Mouse (Mus musculus): Measurements from ENCODE around the gene Thap8. TPM values are rescaled to one million over a fixed set of nuclear protein-coding genes. Genes with fewer than 3 reads are reported as not detected.

Thap8 gene
- polyA plus RNA-seq, 1 experiment from 2014 or later = 0.66 TPM

- H3K36me3 ChIP-seq = peaks cover 55% of the 10 kb centered on the region
- 71% methylated on average over 15 of the region's 15 CpGs for WGBS
- no peaks in the 10 kb centered on the region for H3K9me3 ChIP-seq
- H3K4me1 ChIP-seq (replicated peaks) = peaks cover 25% of the 10 kb centered on the region
- H3K4me2 ChIP-seq = peak overlapping the region; percentile 89
- H3K27ac ChIP-seq = no peak overlapping the region; the same call in 1 of the 2 replicates
- peak overlapping the region; percentile 70 for H3K4me3 ChIP-seq
- peak overlapping the region; percentile 82 for H3K9ac ChIP-seq
- peaks cover 3% of the 10 kb centered on the region; the same call in 1 of the 2 replicates for H3K27me3 ChIP-seq
- no peak for ATAC-seq (ENCODE audit: low FRiP score)
These were observed 29.7 kb downstream of the Thap8 start for GRCm38 (mm10) chr7:30309395-30310129.

- no peak for ATAC-seq (ENCODE audit: low FRiP score)
- H3K4me1 ChIP-seq (replicated peaks) = peaks cover 28% of the 10 kb centered on the region
These were observed 30.2 kb downstream of the Thap8 start for GRCm38 (mm10) chr7:30310136-30310535.

GRCm38 (mm10) chr7:30313666-30314320 is 33.9 kb downstream of the Thap8 start:
- H3K4me1 ChIP-seq (replicated peaks) = peaks cover 20% of the 10 kb centered on the region
- H3K27ac ChIP-seq = no peak overlapping the region
- H3K27me3 ChIP-seq = peaks cover 3% of the 10 kb centered on the region; the same call in 1 of the 2 replicates
- no peak overlapping the region for H3K4me3 ChIP-seq
- peaks cover 40% of the 10 kb centered on the region for H3K36me3 ChIP-seq
- H3K9ac ChIP-seq = 0 out of 2 replicates have a peak overlapping the region, but pooled peaks have one; percentile 24
- no peaks in the 10 kb centered on the region for H3K9me3 ChIP-seq
- H3K4me2 ChIP-seq = no peak overlapping the region
- 52% methylated on average over 27 of the region's 27 CpGs for WGBS
- no peak for ATAC-seq (ENCODE audit: low FRiP score)

More at GRCm38 (mm10) chr7:30310136-30310535, 30.2 kb downstream of the Thap8 start:
- no peak overlapping the region for H3K4me3 ChIP-seq
- no peak overlapping the region for H3K9ac ChIP-seq
- no peak overlapping the region for H3K4me2 ChIP-seq
- H3K27ac ChIP-seq = no peak overlapping the region
- WGBS = 93% methylated on average over 12 of the region's 12 CpGs
- H3K27me3 ChIP-seq = peaks cover 3% of the 10 kb centered on the region; the same call in 1 of the 2 replicates
- H3K9me3 ChIP-seq = no peaks in the 10 kb centered on the region
- peaks cover 53% of the 10 kb centered on the region for H3K36me3 ChIP-seq

- no peaks in the 10 kb centered on the region for H3K9me3 ChIP-seq
- peak within 1 kb of the TSS; percentile 49; the same call in 1 of the 2 replicates for H3K9ac ChIP-seq
- ATAC-seq (ENCODE audit: low FRiP score) = no peak
- no peak within 1 kb of the TSS for H3K4me2 ChIP-seq
- peaks cover 11% of the 10 kb centered on the region for H3K4me1 ChIP-seq (replicated peaks)
- 0 out of 2 replicates have a peak within 1 kb of the TSS, but pooled peaks have one; percentile 5 for H3K4me3 ChIP-seq
- H3K36me3 ChIP-seq = peaks cover 40% of the 10 kb centered on the region
- WGBS = 4% methylated on average over 9 of the region's 9 CpGs
- peaks cover 3% of the 10 kb centered on the region; the same call in 1 of the 2 replicates for H3K27me3 ChIP-seq
- no peak within 1 kb of the TSS for H3K27ac ChIP-seq
These were observed 34.8 kb downstream of the Thap8 start, which contains the start of gene Syne4 for GRCm38 (mm10) chr7:30314721-30315155. TSS of gene Syne4 (plus strand) at chr7:30314807.

- ATAC-seq (ENCODE audit: low FRiP score) = no peak
- Histone ChIP-seq H3K4me3 (no peak overlapping the region), H3K4me2 (no peak overlapping the region), H3K4me1 (replicated peaks) (peaks cover 8% of the 10 kb centered on the region), H3K9ac (0 out of 2 replicates have a peak overlapping the region, but pooled peaks have one; percentile 5), H3K9me3 (no peaks in the 10 kb centered on the region), H3K27ac (no peak overlapping the region), H3K27me3 (peaks cover 3% of the 10 kb centered on the region; the same call in 1 of the 2 replicates), H3K36me3 (peaks cover 35% of the 10 kb centered on the region)
- WGBS = 84% methylated on average over 13 of the region's 13 CpGs
These were observed 36.0 kb downstream of the Thap8 start for GRCm38 (mm10) chr7:30315559-30316529.

- Histone ChIP-seq H3K4me2 (no peak overlapping the region), H3K27me3 (peaks cover 3% of the 10 kb centered on the region; the same call in 1 of the 2 replicates), H3K36me3 (peaks cover 14% of the 10 kb centered on the region), H3K4me3 (no peak overlapping the region), H3K27ac (no peak overlapping the region), H3K9me3 (no peaks in the 10 kb centered on the region), H3K4me1 (replicated peaks) (peaks cover 21% of the 10 kb centered on the region), H3K9ac (no peak overlapping the region)
- no peak for ATAC-seq (ENCODE audit: low FRiP score)
- WGBS = 94% methylated on average over 3 of the region's 3 CpGs
These were observed 38.2 kb downstream of the Thap8 start for GRCm38 (mm10) chr7:30318142-30318541.

- H3K9ac ChIP-seq = peak overlapping the region; percentile 92
- WGBS = 87% methylated on average over 2 of the region's 2 CpGs
- peaks cover 17% of the 10 kb centered on the region for H3K4me1 ChIP-seq (replicated peaks)
- peak overlapping the region; percentile 78 for H3K4me3 ChIP-seq
- H3K4me2 ChIP-seq = peak overlapping the region; percentile 72
- H3K36me3 ChIP-seq = peaks cover 10% of the 10 kb centered on the region
- no peak for ATAC-seq (ENCODE audit: low FRiP score)
- peaks cover 11% of the 10 kb centered on the region for H3K27me3 ChIP-seq
- H3K9me3 ChIP-seq = peaks cover 3% of the 10 kb centered on the region; the same call in 1 of the 2 replicates
- H3K27ac ChIP-seq = no peak overlapping the region
These were observed 41.1 kb downstream of the Thap8 start for GRCm38 (mm10) chr7:30320946-30321345.

- peak; percentile 80 for ATAC-seq (ENCODE audit: low FRiP score)
- H3K4me2 ChIP-seq = peak within 1 kb of the TSS; percentile 72
These were observed 41.8 kb downstream of the Thap8 start, which contains the start of gene E130208F15Rik for GRCm38 (mm10) chr7:30321539-30322284. TSS of gene E130208F15Rik (plus strand) at chr7:30321740.

GRCm38 (mm10) chr7:30322285-30322667 is 42.4 kb downstream of the Thap8 start:
- Histone ChIP-seq H3K27ac (peak overlapping the region; percentile 87), H3K4me2 (peak overlapping the region; percentile 72), H3K27me3 (peaks cover 14% of the 10 kb centered on the region), H3K36me3 (0 out of 2 replicates have a peak, but pooled peaks cover 4% of the 10 kb centered on the region), H3K4me1 (replicated peaks) (peaks cover 19% of the 10 kb centered on the region), H3K9ac (peak overlapping the region; percentile 92), H3K4me3 (peak overlapping the region; percentile 78), H3K9me3 (peaks cover 3% of the 10 kb centered on the region; the same call in 1 of the 2 replicates)
- peak; percentile 99 for ATAC-seq (ENCODE audit: low FRiP score)
- under 1% methylated on average over 20 of the region's 20 CpGs for WGBS

More at GRCm38 (mm10) chr7:30321539-30322284, 41.8 kb downstream of the Thap8 start, which contains the start of gene E130208F15Rik:
- peaks cover 17% of the 10 kb centered on the region for H3K4me1 ChIP-seq (replicated peaks)
- WGBS = under 1% methylated on average over 57 of the region's 63 CpGs
- H3K4me3 ChIP-seq = peak within 1 kb of the TSS; percentile 78
- peaks cover 3% of the 10 kb centered on the region; the same call in 1 of the 2 replicates for H3K9me3 ChIP-seq
- H3K27ac ChIP-seq = peak within 1 kb of the TSS; percentile 87
- H3K36me3 ChIP-seq = peaks cover 7% of the 10 kb centered on the region
- H3K9ac ChIP-seq = peak within 1 kb of the TSS; percentile 92
- H3K27me3 ChIP-seq = peaks cover 11% of the 10 kb centered on the region

- Histone ChIP-seq H3K9me3 (peaks cover 3% of the 10 kb centered on the region; the same call in 1 of the 2 replicates), H3K27me3 (peaks cover 15% of the 10 kb centered on the region), H3K4me3 (peak overlapping the region; percentile 78), H3K36me3 (0 out of 2 replicates have a peak, but pooled peaks cover 3% of the 10 kb centered on the region), H3K27ac (peak overlapping the region; percentile 49; the same call in 1 of the 2 replicates), H3K4me1 (replicated peaks) (peaks cover 23% of the 10 kb centered on the region), H3K4me2 (peak overlapping the region; percentile 72), H3K9ac (0 out of 2 replicates have a peak overlapping the region, but pooled peaks have one; percentile 92)
- 0 out of 2 replicates have a peak, but pooled peaks have one; percentile 4 for ATAC-seq (ENCODE audit: low FRiP score)
- WGBS = 41% methylated on average over 6 of the region's 6 CpGs
These were observed 43.0 kb downstream of the Thap8 start for GRCm38 (mm10) chr7:30322865-30323264.

Measured in hindbrain, embryonic 13.5 days (tissue).